ENCODE assay signal across 12 mouse cellular contexts in genomic region chr9:45119316-45119953, GRCm38 (mm10). TPM values are rescaled to one million over a fixed set of nuclear protein-coding genes. Genes with fewer than 3 reads are reported as not detected.
DNase-seq lines count a peak whose midpoint lies in the region; ATAC-seq and TF ChIP-seq lines count a peak whose summit lies in the region.
"Had no signal": no experiment of that assay in that cellular context is flagged by ENCODE, and none has a peak within 500 bp of the region (broad histone marks: within the 10 kb centered on the region; RNA-seq: fewer than 3 reads in every experiment).

No protein-coding gene starts in this region.

- WGBS in liver, adult 2 months: 92% methylated on average over 8 of the region's 8 CpGs
- 94% methylated on average over 8 of the region's 8 CpGs for WGBS in hindbrain, embryonic 15.5 days
- 93% methylated on average over 8 of the region's 8 CpGs for WGBS in neural tube, embryonic 13.5 days

- H3K79me2 ChIP-seq in liver, adult 2 months (ENCODE audit: control insufficient read depth, insufficient read depth, low read length): no peaks in the 10 kb centered on the region

- ATAC-seq in hindbrain, embryonic 15.5 days (ENCODE audit: low FRiP score, low read depth): no peak
- ATAC-seq in neural tube, embryonic 13.5 days (ENCODE audit: low read depth): no peak

- no peaks in the 10 kb centered on the region for H3K9me3 ChIP-seq in hindbrain, embryonic 15.5 days
- no peaks in the 10 kb centered on the region for H3K9me3 ChIP-seq in neural tube, embryonic 13.5 days

- peaks cover 1% of the 10 kb centered on the region; the same call in 1 of the 2 replicates for H3K4me1 ChIP-seq in liver, adult 2 months (ENCODE audit: control insufficient read depth, insufficient read depth, low read length)
- peaks cover 50% of the 10 kb centered on the region for H3K4me1 ChIP-seq in hindbrain, embryonic 15.5 days (replicated peaks)
- peaks cover 39% of the 10 kb centered on the region for H3K4me1 ChIP-seq in neural tube, embryonic 13.5 days (replicated peaks)

- no peak for TF ChIP-seq CTCF in liver, adult 2 months (IDR thresholded peaks at IDR 0.05; ENCODE audit: low read depth, low read length)

- H3K27me3 ChIP-seq in liver, adult 2 months (ENCODE audit: control insufficient read depth, insufficient read depth, low read length): no peaks in the 10 kb centered on the region
- no peaks in the 10 kb centered on the region for H3K27me3 ChIP-seq in hindbrain, embryonic 15.5 days
- H3K27me3 ChIP-seq in neural tube, embryonic 13.5 days: peaks cover 13% of the 10 kb centered on the region; the same call in 1 of the 2 replicates

- TF ChIP-seq POLR2A in liver, adult 2 months (IDR thresholded peaks at IDR 0.05; ENCODE audit: extremely low read depth, insufficient read depth, low read length): no peak

- H3K27ac ChIP-seq in liver, adult 2 months (replicated peaks; ENCODE audit: insufficient read depth, low read depth, low read length): no peak overlapping the region
- H3K27ac ChIP-seq in hindbrain, embryonic 15.5 days (replicated peaks): no peak overlapping the region
- no peak overlapping the region for H3K27ac ChIP-seq in neural tube, embryonic 13.5 days (replicated peaks)

- H3K36me3 ChIP-seq in liver, adult 2 months (ENCODE audit: control insufficient read depth, insufficient read depth, low read length): no peaks in the 10 kb centered on the region
- no peaks in the 10 kb centered on the region; the same call in 1 of the 2 replicates for H3K36me3 ChIP-seq in hindbrain, embryonic 15.5 days
- H3K36me3 ChIP-seq in neural tube, embryonic 13.5 days: no peaks in the 10 kb centered on the region

- H3K4me3 ChIP-seq in liver, adult 2 months (ENCODE audit: insufficient read depth, low read depth, low read length): no peak overlapping the region
- peak overlapping the region; percentile 80 for H3K4me3 ChIP-seq in hindbrain, embryonic 15.5 days
- H3K4me3 ChIP-seq in neural tube, embryonic 13.5 days: peak overlapping the region; percentile 72

- H3K9ac ChIP-seq in liver, adult 2 months (ENCODE audit: low read depth, low read length): no peak overlapping the region
- peak overlapping the region; percentile 89; the same call in 1 of the 2 replicates for H3K9ac ChIP-seq in hindbrain, embryonic 15.5 days
- peak overlapping the region; percentile 83 for H3K9ac ChIP-seq in neural tube, embryonic 13.5 days

- peak; percentile 80 for DNase-seq in cerebellum, adult 9-10 months
- no peak for DNase-seq in cerebellum, adult 11 months
- peak; percentile 34 for DNase-seq in liver, adult 2 months (ENCODE audit: extremely low read depth, low read depth, low spot score)
- DNase-seq in liver: no peak
- no peak for DNase-seq in urinary bladder, postnatal 25 days (ENCODE audit: low spot score)
- no peak for DNase-seq in layer of hippocampus, adult 8-10 months (ENCODE audit: low spot score in 2 of 2)
- DNase-seq: gastrocnemius, postnatal 14 days had no signal

- H3K4me2 ChIP-seq in hindbrain, embryonic 15.5 days: peak overlapping the region; percentile 77
- peak overlapping the region; percentile 77 for H3K4me2 ChIP-seq in neural tube, embryonic 13.5 days

RNA-seq across cellular contexts. Expression of gene Scn2b, which starts 1.9 kb away (rescaled TPM):
- total RNA-seq in liver, adult 2 months (2014; rRNA removed): not detected in 2 replicates
- polyA plus RNA-seq in liver, adult 2 months (2012; rRNA removed): not detected in 2 replicates
- 10.3 TPM in 2 replicates for polyA plus RNA-seq in hindbrain, embryonic 15.5 days (2015; fragmentation: Nextera tagmentation; extraction: Ambion mirVana)
- polyA plus RNA-seq in neural tube, embryonic 13.5 days (2015; fragmentation: Nextera tagmentation; extraction: Ambion mirVana): 9.2 and 9.7 TPM in 2 replicates
- total RNA-seq in layer of hippocampus, adult 8-10 months (2022): 100 to 1,000 TPM; 209 to 270 (median 239) TPM
- polyA plus RNA-seq: C2C12 had no signal

RNA-seq across cellular contexts. Expression of gene Scn4b, which starts 18.8 kb away (rescaled TPM):
- total RNA-seq in liver, adult 2 months (2014; rRNA removed): 0.07 and 0.28 TPM in 2 replicates
- 0.02 and 0.07 TPM in 2 replicates for polyA plus RNA-seq in liver, adult 2 months (2012; rRNA removed)
- 0.31 and 0.55 TPM in 2 replicates for polyA plus RNA-seq in hindbrain, embryonic 15.5 days (2015; fragmentation: Nextera tagmentation; extraction: Ambion mirVana)
- 0.11 and 0.25 TPM in 2 replicates for polyA plus RNA-seq in neural tube, embryonic 13.5 days (2015; fragmentation: Nextera tagmentation; extraction: Ambion mirVana)
- total RNA-seq in layer of hippocampus, adult 8-10 months (2022): 10 to 100 TPM; 14.6 to 17.4 (median 15.7) TPM
- total RNA-seq: monocyte, adult 5-6 weeks had no signal
- polyA plus RNA-seq: intestine, embryonic 14.5 days had no signal

RNA-seq across cellular contexts. Expression of gene Jaml, which starts 40.5 kb away (rescaled TPM):
- total RNA-seq in liver, adult 2 months (2014; rRNA removed): 1.3 and 1.8 TPM in 2 replicates
- 0.05 and 0.11 TPM in 2 replicates for polyA plus RNA-seq in liver, adult 2 months (2012; rRNA removed)
- polyA plus RNA-seq in hindbrain, embryonic 15.5 days (2015; fragmentation: Nextera tagmentation; extraction: Ambion mirVana): 0.31 and 0.34 TPM in 2 replicates
- 0.20 and 0.23 TPM in 2 replicates for polyA plus RNA-seq in neural tube, embryonic 13.5 days (2015; fragmentation: Nextera tagmentation; extraction: Ambion mirVana)
- total RNA-seq in layer of hippocampus, adult 8-10 months (2022): 1 to 10 TPM in 1 of 4 experiments, under 1 TPM in 3; 0.55 to 1.3 (median 0.72) TPM
- polyA plus RNA-seq: C2C12 had no signal

Comparison
In these comparisons a context has a peak if more than half of its experiments do, and no peak if none do; other contexts are left out.
1. DNase-seq: peak in cerebellum, adult 9-10 months (single experiment) and liver, adult 2 months (single experiment); none in cerebellum, adult 11 months (single experiment), liver (single experiment), urinary bladder, postnatal 25 days (single experiment) and layer of hippocampus, adult 8-10 months (0 of 2).
2. RNA of gene Scn2b, which starts 1.9 kb away (polyA plus RNA-seq): 10.3 TPM in hindbrain, embryonic 15.5 days and 9.2 to 9.7 TPM in neural tube, embryonic 13.5 days; not detected in liver, adult 2 months; every median in the first group is over 10 times any median in the second.